Mouse (Mus musculus) ES-Bruce4 (cell line): ENCODE measurements at regions not wholly inside any gene's neighbourhood (a gene's known extent, or its start where the extent isn't known, plus 50 kb on each side); places are given as distances from the start of the nearest gene placed in this dataset.

ENCODE experiments used
- H3K27ac ChIP-seq: 2 replicates; pipeline ENCODE4 v1.5.1; 2012; ENCODE audit warnings: low read length, inconsistent platforms; ENCODE audit not compliant: insufficient read depth
- H3K27me3 ChIP-seq: 2 replicates; pipeline ENCODE4 v1.6.1; 2012; ENCODE audit warnings: mild to moderate bottlenecking, low read length, inconsistent platforms; ENCODE audit not compliant: control insufficient read depth, poor library complexity, insufficient read depth, severe bottlenecking
- H3K36me3 ChIP-seq: 2 replicates; pipeline ENCODE4 v1.6.1; 2012; ENCODE audit warnings: inconsistent platforms, mild to moderate bottlenecking, low read length, moderate library complexity; ENCODE audit not compliant: control insufficient read depth, poor library complexity, insufficient read depth, severe bottlenecking
- H3K4me1 ChIP-seq: one replicate; pipeline ENCODE4 v1.8.1; 2011; ENCODE audit warnings: low read length; ENCODE audit not compliant: control insufficient read depth, insufficient read depth
- H3K4me3 ChIP-seq: 2 replicates; pipeline ENCODE4 v1.5.1; 2011; ENCODE audit warnings: low read depth, mild to moderate bottlenecking, low read length
- H3K9ac ChIP-seq: 2 replicates; pipeline ENCODE4 v1.6.1; 2012; ENCODE audit warnings: low read depth, mild to moderate bottlenecking, inconsistent platforms; ENCODE audit not compliant: poor library complexity, severe bottlenecking
- H3K9me3 ChIP-seq: replicated peaks from 2 replicates; pipeline ENCODE4 v1.6.1; 2012; ENCODE audit warnings: mild to moderate bottlenecking, low read length, inconsistent platforms; ENCODE audit not compliant: control insufficient read depth, poor library complexity, insufficient read depth, severe bottlenecking
- CTCF ChIP-seq: IDR thresholded peaks from one replicate; pipeline ENCODE4 v1.8.1; 2011; ENCODE audit warnings: low read depth, low read length
- EP300 ChIP-seq: IDR thresholded peaks from 2 replicates; pipeline ENCODE4 v1.6.1; 2011; ENCODE audit warnings: low read depth, low read length; ENCODE audit not compliant: insufficient read depth
- POLR2A ChIP-seq: IDR thresholded peaks from one replicate; pipeline ENCODE4 v1.8.1; 2011; ENCODE audit warnings: low read length; ENCODE audit not compliant: insufficient read depth

- Histone ChIP-seq H3K9ac (no peak overlapping the region), H3K27me3 (no peaks in the 10 kb centered on the region), H3K9me3 (0 out of 2 replicates have a peak, but pooled peaks cover 2% of the 10 kb centered on the region), H3K36me3 (no peaks in the 10 kb centered on the region), H3K4me3 (no peak overlapping the region), H3K4me1 (peaks cover 2% of the 10 kb centered on the region), H3K27ac (peak overlapping the region; percentile 82)
- TF ChIP-seq POLR2A = no peak
- TF ChIP-seq CTCF = no peak
- TF ChIP-seq EP300 = peak; percentile 93
Measured at GRCm38 (mm10) chr9:50124241-50124640, 220.5 kb downstream of the Rpl10-ps3 start.

- Histone ChIP-seq H3K36me3 (no peaks in the 10 kb centered on the region), H3K4me1 (peaks cover 2% of the 10 kb centered on the region), H3K27ac (no peak overlapping the region), H3K9me3 (0 out of 2 replicates have a peak, but pooled peaks cover 2% of the 10 kb centered on the region), H3K27me3 (no peaks in the 10 kb centered on the region), H3K9ac (no peak overlapping the region), H3K4me3 (no peak overlapping the region)
- TF ChIP-seq CTCF (no peak), POLR2A (no peak), EP300 (no peak)
Measured at GRCm38 (mm10) chr9:50120820-50121599, 223.8 kb downstream of the Rpl10-ps3 start.

GRCm38 (mm10) chr9:50119412-50119811 lies 225.4 kb downstream of the Rpl10-ps3 start:
- no peak overlapping the region for H3K27ac ChIP-seq
- H3K4me3 ChIP-seq = no peak overlapping the region

GRCm38 (mm10) chr9:50118578-50118977 lies 226.2 kb downstream of the Rpl10-ps3 start:
- no peak overlapping the region for H3K4me3 ChIP-seq
- no peak overlapping the region for H3K27ac ChIP-seq
- H3K36me3 ChIP-seq = no peaks in the 10 kb centered on the region
- TF ChIP-seq EP300 = no peak
- H3K9ac ChIP-seq = no peak overlapping the region
- H3K4me1 ChIP-seq = peaks cover 2% of the 10 kb centered on the region
- H3K9me3 ChIP-seq = no peaks in the 10 kb centered on the region
- H3K27me3 ChIP-seq = no peaks in the 10 kb centered on the region

More at GRCm38 (mm10) chr9:50119412-50119811, 225.4 kb downstream of the Rpl10-ps3 start:
- no peaks in the 10 kb centered on the region for H3K9me3 ChIP-seq
- H3K36me3 ChIP-seq = no peaks in the 10 kb centered on the region
- H3K4me1 ChIP-seq = peaks cover 2% of the 10 kb centered on the region
- H3K27me3 ChIP-seq = no peaks in the 10 kb centered on the region
- H3K9ac ChIP-seq = no peak overlapping the region
- TF ChIP-seq CTCF (no peak), EP300 (no peak), POLR2A (no peak)

GRCm38 (mm10) chr9:50106551-50106950 lies 238.2 kb downstream of the Rpl10-ps3 start:
- no peaks in the 10 kb centered on the region for H3K36me3 ChIP-seq

GRCm38 (mm10) chr9:50102766-50103165 lies 242.0 kb downstream of the Rpl10-ps3 start:
- Histone ChIP-seq H3K9ac (no peak overlapping the region), H3K27me3 (peaks cover 2% of the 10 kb centered on the region; the same call in 1 of the 2 replicates), H3K4me1 (no peaks in the 10 kb centered on the region), H3K36me3 (no peaks in the 10 kb centered on the region), H3K9me3 (no peaks in the 10 kb centered on the region), H3K27ac (no peak overlapping the region), H3K4me3 (no peak overlapping the region)
- TF ChIP-seq EP300 (no peak), POLR2A (no peak), CTCF (no peak)

More at GRCm38 (mm10) chr9:50106551-50106950, 238.2 kb downstream of the Rpl10-ps3 start:
- H3K9me3 ChIP-seq = no peaks in the 10 kb centered on the region
- H3K27me3 ChIP-seq = peaks cover 2% of the 10 kb centered on the region; the same call in 1 of the 2 replicates
- no peaks in the 10 kb centered on the region for H3K4me1 ChIP-seq
- no peak overlapping the region for H3K27ac ChIP-seq
- no peak overlapping the region for H3K4me3 ChIP-seq
- no peak for TF ChIP-seq CTCF
- no peak for TF ChIP-seq POLR2A
- TF ChIP-seq EP300 = no peak
- no peak overlapping the region for H3K9ac ChIP-seq
